Mouse (Mus musculus): ENCODE measurements around the gene Igsf6. TPM values are rescaled to one million over a fixed set of nuclear protein-coding genes. Genes with fewer than 3 reads are reported as not detected.

Igsf6 gene
- polyA plus RNA-seq, 1 experiment: 5.7 TPM

- WGBS: 78% methylated on average over 7 of the region's 7 CpGs
- DNase-seq (ENCODE audit: low read depth in 1 of 2, low spot score in 2 of 2): no peak
- Histone ChIP-seq H3K4me3 (ENCODE audit: extremely low read depth, insufficient read depth, insufficient read length) (no peak overlapping the region), H3K4me1 (ENCODE audit: control insufficient read depth, insufficient read depth, insufficient read length) (no peaks in the 10 kb centered on the region), H3K27ac (ENCODE audit: insufficient read depth, low read length) (no peak overlapping the region), H3K27me3 (ENCODE audit: control insufficient read depth, insufficient read depth, low read length) (no peaks in the 10 kb centered on the region), H3K36me3 (ENCODE audit: control insufficient read depth, insufficient read depth, low read length) (no peaks in the 10 kb centered on the region)
- TF ChIP-seq POLR2A (IDR thresholded peaks at IDR 0.05; ENCODE audit: low read depth, low read length) (no peak), CTCF (IDR thresholded peaks at IDR 0.05; ENCODE audit: extremely low read depth, insufficient read depth, insufficient read length, insufficient replicate concordance) (no peak)
Measured at GRCm38 (mm10) chr7:121090748-121091147, 16.4 kb upstream of the Igsf6 start.

- WGBS: 75% methylated on average over 5 of the region's 5 CpGs
- Histone ChIP-seq H3K4me3 (ENCODE audit: extremely low read depth, insufficient read depth, insufficient read length) (no peak overlapping the region), H3K27me3 (ENCODE audit: control insufficient read depth, insufficient read depth, low read length) (no peaks in the 10 kb centered on the region), H3K4me1 (ENCODE audit: control insufficient read depth, insufficient read depth, insufficient read length) (no peaks in the 10 kb centered on the region), H3K27ac (ENCODE audit: insufficient read depth, low read length) (no peak overlapping the region), H3K36me3 (ENCODE audit: control insufficient read depth, insufficient read depth, low read length) (no peaks in the 10 kb centered on the region)
- TF ChIP-seq CTCF (IDR thresholded peaks at IDR 0.05; ENCODE audit: extremely low read depth, insufficient read depth, insufficient read length, insufficient replicate concordance): no peak
- no peak for TF ChIP-seq POLR2A (IDR thresholded peaks at IDR 0.05; ENCODE audit: low read depth, low read length)
- DNase-seq (ENCODE audit: low read depth in 1 of 2, low spot score in 2 of 2): no peak
Measured at GRCm38 (mm10) chr7:121088745-121089144, 14.4 kb upstream of the Igsf6 start.

GRCm38 (mm10) chr7:121085500-121085899 lies 11.1 kb upstream of the Igsf6 start:
- no peaks in the 10 kb centered on the region for H3K27me3 ChIP-seq (ENCODE audit: control insufficient read depth, insufficient read depth, low read length)
- no peak overlapping the region for H3K27ac ChIP-seq (ENCODE audit: insufficient read depth, low read length)
- no peaks in the 10 kb centered on the region for H3K4me1 ChIP-seq (ENCODE audit: control insufficient read depth, insufficient read depth, insufficient read length)
- TF ChIP-seq POLR2A (IDR thresholded peaks at IDR 0.05; ENCODE audit: low read depth, low read length) (no peak), CTCF (IDR thresholded peaks at IDR 0.05; ENCODE audit: extremely low read depth, insufficient read depth, insufficient read length, insufficient replicate concordance) (no peak)
- H3K4me3 ChIP-seq (ENCODE audit: extremely low read depth, insufficient read depth, insufficient read length): no peak overlapping the region
- H3K36me3 ChIP-seq (ENCODE audit: control insufficient read depth, insufficient read depth, low read length): no peaks in the 10 kb centered on the region
- 33% methylated on average over 4 of the region's 4 CpGs for WGBS
- DNase-seq (ENCODE audit: low read depth in 1 of 2, low spot score in 2 of 2): no peak

- no peak overlapping the region for H3K27ac ChIP-seq (ENCODE audit: insufficient read depth, low read length)
- no peak for TF ChIP-seq CTCF (IDR thresholded peaks at IDR 0.05; ENCODE audit: extremely low read depth, insufficient read depth, insufficient read length, insufficient replicate concordance)
- TF ChIP-seq POLR2A (IDR thresholded peaks at IDR 0.05; ENCODE audit: low read depth, low read length): no peak
- no peak overlapping the region for H3K4me3 ChIP-seq (ENCODE audit: extremely low read depth, insufficient read depth, insufficient read length)
- no peak for DNase-seq (ENCODE audit: low read depth in 1 of 2, low spot score in 2 of 2)
- 85% methylated on average over 8 of the region's 8 CpGs for WGBS
- H3K4me1 ChIP-seq (ENCODE audit: control insufficient read depth, insufficient read depth, insufficient read length): no peaks in the 10 kb centered on the region
- no peaks in the 10 kb centered on the region for H3K27me3 ChIP-seq (ENCODE audit: control insufficient read depth, insufficient read depth, low read length)
- H3K36me3 ChIP-seq (ENCODE audit: control insufficient read depth, insufficient read depth, low read length): no peaks in the 10 kb centered on the region
Measured at GRCm38 (mm10) chr7:121084840-121085453, 10.6 kb upstream of the Igsf6 start.

- Histone ChIP-seq H3K27me3 (ENCODE audit: control insufficient read depth, insufficient read depth, low read length) (no peaks in the 10 kb centered on the region), H3K4me1 (ENCODE audit: control insufficient read depth, insufficient read depth, insufficient read length) (no peaks in the 10 kb centered on the region), H3K36me3 (ENCODE audit: control insufficient read depth, insufficient read depth, low read length) (no peaks in the 10 kb centered on the region), H3K27ac (ENCODE audit: insufficient read depth, low read length) (no peak overlapping the region), H3K4me3 (ENCODE audit: extremely low read depth, insufficient read depth, insufficient read length) (no peak overlapping the region)
- no peak for TF ChIP-seq POLR2A (IDR thresholded peaks at IDR 0.05; ENCODE audit: low read depth, low read length)
- TF ChIP-seq CTCF (IDR thresholded peaks at IDR 0.05; ENCODE audit: extremely low read depth, insufficient read depth, insufficient read length, insufficient replicate concordance): no peak
- WGBS: 86% methylated on average over 9 of the region's 9 CpGs
- DNase-seq (ENCODE audit: low read depth in 1 of 2, low spot score in 2 of 2): no peak
Measured at GRCm38 (mm10) chr7:121082949-121083513, 8.7 kb upstream of the Igsf6 start.

- 89% methylated on average over 2 of the region's 2 CpGs for WGBS
- no peak overlapping the region for H3K27ac ChIP-seq (ENCODE audit: insufficient read depth, low read length)
- no peak overlapping the region for H3K4me3 ChIP-seq (ENCODE audit: extremely low read depth, insufficient read depth, insufficient read length)
- H3K27me3 ChIP-seq (ENCODE audit: control insufficient read depth, insufficient read depth, low read length): no peaks in the 10 kb centered on the region
- 0 out of 2 replicates have a peak, but pooled peaks cover 2% of the 10 kb centered on the region for H3K36me3 ChIP-seq (ENCODE audit: control insufficient read depth, insufficient read depth, low read length)
- TF ChIP-seq POLR2A (IDR thresholded peaks at IDR 0.05; ENCODE audit: low read depth, low read length): no peak
- no peak for TF ChIP-seq CTCF (IDR thresholded peaks at IDR 0.05; ENCODE audit: extremely low read depth, insufficient read depth, insufficient read length, insufficient replicate concordance)
- DNase-seq (ENCODE audit: low read depth in 1 of 2, low spot score in 2 of 2): no peak
- H3K4me1 ChIP-seq (ENCODE audit: control insufficient read depth, insufficient read depth, insufficient read length): no peaks in the 10 kb centered on the region
Measured at GRCm38 (mm10) chr7:121081816-121082215, 7.4 kb upstream of the Igsf6 start.

GRCm38 (mm10) chr7:121081350-121081749 lies 7.0 kb upstream of the Igsf6 start, which contains the start of gene Otoa:
Gene Otoa, plus strand, starts transcription at chr7:121081650.
- TF ChIP-seq POLR2A (IDR thresholded peaks at IDR 0.05; ENCODE audit: low read depth, low read length) (no peak), CTCF (IDR thresholded peaks at IDR 0.05; ENCODE audit: extremely low read depth, insufficient read depth, insufficient read length, insufficient replicate concordance) (no peak)
- Histone ChIP-seq H3K27me3 (ENCODE audit: control insufficient read depth, insufficient read depth, low read length) (no peaks in the 10 kb centered on the region), H3K27ac (ENCODE audit: insufficient read depth, low read length) (no peak within 1 kb of the TSS), H3K4me1 (ENCODE audit: control insufficient read depth, insufficient read depth, insufficient read length) (no peaks in the 10 kb centered on the region), H3K4me3 (ENCODE audit: extremely low read depth, insufficient read depth, insufficient read length) (no peak within 1 kb of the TSS), H3K36me3 (ENCODE audit: control insufficient read depth, insufficient read depth, low read length) (0 out of 2 replicates have a peak, but pooled peaks cover 2% of the 10 kb centered on the region)
- DNase-seq (ENCODE audit: low read depth in 1 of 2, low spot score in 2 of 2): no peak
- WGBS: 91% methylated on average over 4 of the region's 4 CpGs

Measured in spleen, adult 2 months (tissue).